In the genomic region with DNA sequence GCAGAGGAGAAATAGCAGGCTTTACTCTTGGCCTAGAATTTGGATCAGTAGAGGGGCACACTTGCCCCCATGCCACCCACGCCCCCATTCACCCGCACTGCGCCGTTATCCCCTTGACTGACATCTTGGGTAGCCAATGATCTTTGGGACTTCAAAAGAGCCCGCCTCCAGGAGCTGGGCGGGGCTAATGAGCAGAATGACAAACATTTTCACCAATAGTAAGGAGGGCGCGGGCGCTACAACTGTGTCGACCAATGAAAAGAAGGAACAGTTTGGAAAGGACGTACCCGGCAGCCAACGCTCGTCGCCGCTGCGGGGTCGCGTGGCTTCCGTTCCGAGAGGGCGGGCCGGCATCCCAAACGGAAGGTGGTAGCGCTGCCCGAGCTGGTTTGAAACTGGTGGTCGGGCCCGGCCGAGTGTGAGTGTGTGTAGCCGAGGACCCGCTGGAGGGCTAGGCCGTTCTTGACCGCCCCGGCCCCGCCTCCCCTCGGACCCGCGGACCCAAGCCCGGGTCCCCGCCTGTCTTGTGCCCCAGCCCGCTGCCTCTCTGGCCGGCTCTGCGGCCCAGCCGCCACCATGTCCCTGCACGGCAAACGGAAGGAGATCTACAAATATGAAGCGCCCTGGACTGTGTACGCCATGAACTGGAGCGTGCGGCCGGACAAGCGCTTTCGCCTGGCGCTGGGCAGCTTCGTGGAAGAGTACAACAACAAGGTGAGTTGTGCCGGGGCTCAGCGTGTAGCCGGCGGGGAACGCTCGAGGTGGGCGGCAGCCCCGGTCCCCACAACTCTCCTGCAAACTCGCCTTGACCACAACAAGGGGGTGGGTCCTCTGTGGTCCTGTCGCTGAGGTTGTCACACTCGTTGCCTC, we compare ENCODE assay signal across 8 mouse cellular contexts. TPM values are rescaled to one million over a fixed set of nuclear protein-coding genes. Genes with fewer than 3 reads are reported as not detected.
A peak's percentile ranks its signal among the peaks of the same experiment; 100 is the strongest.
DNase-seq lines count a peak whose midpoint lies in the region; ATAC-seq and TF ChIP-seq lines count a peak whose summit lies in the region.

A gene (plus strand): TSS at position 325 of the 870 bp plus-strand sequence.

- TF ChIP-seq EP300 in lung, postnatal 0 days (IDR thresholded peaks at IDR 0.05) = no peak; the same call in 1 of the 2 replicates

- ATAC-seq in frontal cortex, adult (ENCODE audit: low TSS enrichment) = peak; percentile 96
- peak; percentile 99 for ATAC-seq in lung, postnatal 0 days

- TF ChIP-seq CTCF in lung, postnatal 0 days (IDR thresholded peaks at IDR 0.05) = no peak

- peaks cover 31% of the 10 kb centered on the region for H3K4me1 ChIP-seq in hindbrain, embryonic 10.5 days (replicated peaks)
- H3K4me1 ChIP-seq in lung, postnatal 0 days (ENCODE audit: insufficient read depth, low read depth, low read length) = peaks cover 14% of the 10 kb centered on the region; the same call in 1 of the 2 replicates

- H3K27me3 ChIP-seq in hindbrain, embryonic 10.5 days (ENCODE audit: insufficient read depth, poor library complexity, severe bottlenecking) = no peaks in the 10 kb centered on the region
- no peaks in the 10 kb centered on the region for H3K27me3 ChIP-seq in lung, postnatal 0 days (replicated peaks; ENCODE audit: insufficient read depth, low read length)

- DNase-seq in MN1 (ENCODE audit: low spot score) = peak; percentile 97
- peak; percentile 99 for DNase-seq in cerebellum, adult 9-10 months
- DNase-seq in hindbrain, embryonic 10.5 days (ENCODE audit: low spot score) = peak; percentile 98
- peak; percentile 98 for DNase-seq in layer of hippocampus, adult 9-11 months
- peak; percentile 99 for DNase-seq in lung, postnatal 0 days (ENCODE audit: low spot score)
- peak; percentile 96 for DNase-seq in ovary, postnatal 14 days (ENCODE audit: low spot score)
- peak; percentile 97 for DNase-seq in thymus, postnatal 14 days

- no peaks in the 10 kb centered on the region; the same call in 1 of the 2 replicates for H3K9me3 ChIP-seq in hindbrain, embryonic 10.5 days
- H3K9me3 ChIP-seq in lung, postnatal 0 days (ENCODE audit: low read length) = no peaks in the 10 kb centered on the region

- H3K4me2 ChIP-seq in lung, postnatal 0 days (replicated peaks; ENCODE audit: low read depth, low read length) = peak within 1 kb of the TSS; percentile 84

- peak within 1 kb of the TSS; percentile 92 for H3K27ac ChIP-seq in hindbrain, embryonic 10.5 days
- H3K27ac ChIP-seq in lung, postnatal 0 days (ENCODE audit: low read length) = peak within 1 kb of the TSS; percentile 90

- no peaks in the 10 kb centered on the region; the same call in 1 of the 2 replicates for H3K36me3 ChIP-seq in hindbrain, embryonic 10.5 days
- H3K36me3 ChIP-seq in lung, postnatal 0 days (ENCODE audit: insufficient read depth, low read length) = no peaks in the 10 kb centered on the region

- H3K9ac ChIP-seq in lung, postnatal 0 days (replicated peaks; ENCODE audit: low read depth) = peak within 1 kb of the TSS; percentile 82

- peak within 1 kb of the TSS; percentile 98 for H3K4me3 ChIP-seq in hindbrain, embryonic 10.5 days
- peak within 1 kb of the TSS; percentile 96 for H3K4me3 ChIP-seq in lung, postnatal 0 days (ENCODE audit: low read depth, low read length)

- under 1% methylated on average over 66 of the region's 66 CpGs for WGBS in hindbrain, embryonic 10.5 days
- under 1% methylated on average over 65 of the region's 66 CpGs for WGBS in lung, postnatal 0 days

RNA-seq across cellular contexts. Expression of the gene that starts here (rescaled TPM):
- polyA plus RNA-seq in hindbrain, embryonic 10.5 days (2016; fragmentation: Nextera tagmentation; extraction: Ambion mirVana) = 86.5 and 94.7 TPM in 2 replicates
- 26.6 and 28.9 TPM in 2 replicates for polyA plus RNA-seq in lung, postnatal 0 days (2015; fragmentation: Nextera tagmentation; extraction: Ambion mirVana)

Comparison
In these comparisons a context has a peak if more than half of its experiments do, and no peak if none do; other contexts are left out.
1. Peak in every context shown above with its lines: DNase-seq, ATAC-seq, H3K4me3 ChIP-seq and H3K27ac ChIP-seq.